Mouse (Mus musculus) embryonic facial prominence, embryonic 11.5 days (tissue): ENCODE results near the gene Zbtb49. TPM values are rescaled to one million over a fixed set of nuclear protein-coding genes. Genes with fewer than 3 reads are reported as not detected.

ENCODE experiments used
- ATAC-seq: fragments of 200-750 bp; cut with Nextera tagmentation; replicated peaks from 2 replicates; pipeline ENCODE4 v1.8.0; 2017; ENCODE audit warnings: low read depth; ENCODE audit not compliant: insufficient number of reproducible peaks, low FRiP score, low TSS enrichment
- DNase-seq: peaks from one replicate; pipeline ENCODE4 v3.0.0-alpha.2; 2015; ENCODE audit warnings: low spot score
- H3K27ac ChIP-seq: fragments of 300-500 bp; sonication (generic); replicated peaks from 2 replicates; pipeline ENCODE4 v1.5.1; 2014; ENCODE audit warnings: mild to moderate bottlenecking, low read depth, low read length, control low read depth
- H3K27me3 ChIP-seq: fragments of 300-500 bp; sonication (generic); 2 replicates; pipeline ENCODE4 v1.6.1; 2014; ENCODE audit warnings: mild to moderate bottlenecking, low read length, moderate library complexity, mixed read lengths; ENCODE audit not compliant: control insufficient read depth, insufficient read depth
- H3K36me3 ChIP-seq: fragments of 300-500 bp; sonication (generic); replicated peaks from 2 replicates; pipeline ENCODE4 v1.6.1; 2014; ENCODE audit warnings: low read depth, mild to moderate bottlenecking, low read length, moderate library complexity, mixed read lengths; ENCODE audit not compliant: control insufficient read depth, insufficient read depth
- H3K4me1 ChIP-seq: fragments of 300-500 bp; sonication (generic); 2 replicates; pipeline ENCODE4 v1.6.1; 2014; ENCODE audit warnings: low read length, mixed read lengths; ENCODE audit not compliant: control insufficient read depth, insufficient read depth
- H3K4me2 ChIP-seq: fragments of 300-500 bp; sonication (generic); 2 replicates; pipeline ENCODE4 v1.6.1; 2014; ENCODE audit warnings: low read depth, mild to moderate bottlenecking, control low read depth, low read length, moderate library complexity
- H3K4me3 ChIP-seq: fragments of 300-500 bp; sonication (generic); 2 replicates; pipeline ENCODE4 v1.5.1; 2014; ENCODE audit warnings: low read depth, low read length, control low read depth
- H3K9ac ChIP-seq: fragments of 300-500 bp; sonication (generic); replicated peaks from 2 replicates; pipeline ENCODE4 v1.6.1; 2014; ENCODE audit warnings: mild to moderate bottlenecking, control low read depth, low read length
- H3K9me3 ChIP-seq: fragments of 300-500 bp; sonication (generic); replicated peaks from 2 replicates; pipeline ENCODE4 v1.6.1; 2016; ENCODE audit warnings: mild to moderate bottlenecking, low read length, inconsistent platforms, mixed read lengths; ENCODE audit not compliant: control insufficient read depth
- WGBS: fragments of 180-500 bp; shearing (Covaris S2); extraction: QIAGEN DNeasy Blood & Tissue Kit; methylation state at CpG from one replicate; pipeline ENCODE4 v1.1.7; 2014; 5-methylcytosine and 5-hydroxymethylcytosine counted together
- polyA plus RNA-seq: library from polyadenylated mRNA; unstranded; fragments of >200 nt; fragmentation: Nextera tagmentation; extraction: Ambion mirVana; gene quantifications from 2 replicates; pipeline ENCODE4 v1.2.1, GENCODE M21; 2014

The Zbtb49 gene
- polyA plus RNA-seq, 1 experiment from 2014 or later = 12.1 TPM

DNA sequence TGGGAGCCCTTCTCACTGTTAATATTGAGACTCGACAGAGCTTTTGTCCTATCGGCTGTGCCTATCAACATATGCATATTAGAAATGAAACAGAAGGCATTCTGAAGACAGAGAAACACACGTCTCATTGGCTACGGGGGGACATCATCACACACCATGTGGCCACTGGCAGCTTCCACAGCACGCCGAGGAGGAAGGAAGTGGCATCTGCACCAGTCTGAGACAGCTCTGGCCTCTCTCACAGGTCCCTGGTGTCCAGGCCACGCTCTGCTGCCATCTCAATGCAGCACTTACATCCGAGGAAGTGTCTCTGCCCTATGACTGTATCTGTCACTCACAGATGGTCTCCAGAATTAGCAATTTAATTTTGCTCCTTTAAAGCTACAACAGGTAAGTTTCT lies 8.6 kb downstream of the Zbtb49 start:
- H3K9ac ChIP-seq = no peak overlapping the region
- DNase-seq (no peak), ATAC-seq (no peak)
- H3K4me3 ChIP-seq = no peak overlapping the region
- H3K9me3 ChIP-seq = no peaks in the 10 kb centered on the region
- WGBS = 86% methylated on average over 8 of the region's 8 CpGs
- H3K27ac ChIP-seq = no peak overlapping the region
- no peaks in the 10 kb centered on the region for H3K27me3 ChIP-seq
- H3K4me1 ChIP-seq = no peaks in the 10 kb centered on the region
- no peak overlapping the region for H3K4me2 ChIP-seq
- H3K36me3 ChIP-seq = peaks cover 5% of the 10 kb centered on the region; the same call in 1 of the 2 replicates

GRCm38 (mm10) chr5:38208985-38209384 lies 11.3 kb downstream of the Zbtb49 start:
- H3K9me3 ChIP-seq = no peaks in the 10 kb centered on the region
- no peak overlapping the region for H3K9ac ChIP-seq
- H3K36me3 ChIP-seq = peaks cover 5% of the 10 kb centered on the region; the same call in 1 of the 2 replicates
- H3K4me2 ChIP-seq = no peak overlapping the region
- DNase-seq = no peak
- no peak overlapping the region for H3K27ac ChIP-seq
- no peak for ATAC-seq
- no peaks in the 10 kb centered on the region for H3K27me3 ChIP-seq
- WGBS = 65% methylated on average over 8 of the region's 8 CpGs
- H3K4me1 ChIP-seq = no peaks in the 10 kb centered on the region
- no peak overlapping the region for H3K4me3 ChIP-seq

- WGBS = 85% methylated on average over 7 of the region's 7 CpGs
- no peak overlapping the region for H3K9ac ChIP-seq
Measured at GRCm38 (mm10) chr5:38205303-38205726, 14.9 kb downstream of the Zbtb49 start.

GRCm38 (mm10) chr5:38199686-38200085 lies 20.6 kb downstream of the Zbtb49 start:
- Histone ChIP-seq H3K9ac (no peak overlapping the region), H3K36me3 (peaks cover 7% of the 10 kb centered on the region), H3K9me3 (no peaks in the 10 kb centered on the region), H3K4me1 (no peaks in the 10 kb centered on the region), H3K27ac (no peak overlapping the region), H3K4me2 (no peak overlapping the region), H3K27me3 (no peaks in the 10 kb centered on the region), H3K4me3 (no peak overlapping the region)
- no peak for DNase-seq
- no peak for ATAC-seq
- 86% methylated on average over 2 of the region's 2 CpGs for WGBS

More at GRCm38 (mm10) chr5:38205303-38205726, 14.9 kb downstream of the Zbtb49 start:
- ATAC-seq (no peak), DNase-seq (no peak)
- H3K27me3 ChIP-seq = no peaks in the 10 kb centered on the region
- no peaks in the 10 kb centered on the region for H3K4me1 ChIP-seq
- H3K4me3 ChIP-seq = no peak overlapping the region
- H3K36me3 ChIP-seq = peaks cover 7% of the 10 kb centered on the region
- no peak overlapping the region for H3K4me2 ChIP-seq
- H3K27ac ChIP-seq = no peak overlapping the region
- H3K9me3 ChIP-seq = no peaks in the 10 kb centered on the region

- 0 out of 2 replicates have a peak, but pooled peaks have one; percentile 17 for ATAC-seq
- WGBS = 21% methylated on average over 7 of the region's 7 CpGs
- no peaks in the 10 kb centered on the region; the same call in none of the 2 replicates for H3K36me3 ChIP-seq
Measured at GRCm38 (mm10) chr5:38197482-38197823, 22.8 kb downstream of the Zbtb49 start.

DNA sequence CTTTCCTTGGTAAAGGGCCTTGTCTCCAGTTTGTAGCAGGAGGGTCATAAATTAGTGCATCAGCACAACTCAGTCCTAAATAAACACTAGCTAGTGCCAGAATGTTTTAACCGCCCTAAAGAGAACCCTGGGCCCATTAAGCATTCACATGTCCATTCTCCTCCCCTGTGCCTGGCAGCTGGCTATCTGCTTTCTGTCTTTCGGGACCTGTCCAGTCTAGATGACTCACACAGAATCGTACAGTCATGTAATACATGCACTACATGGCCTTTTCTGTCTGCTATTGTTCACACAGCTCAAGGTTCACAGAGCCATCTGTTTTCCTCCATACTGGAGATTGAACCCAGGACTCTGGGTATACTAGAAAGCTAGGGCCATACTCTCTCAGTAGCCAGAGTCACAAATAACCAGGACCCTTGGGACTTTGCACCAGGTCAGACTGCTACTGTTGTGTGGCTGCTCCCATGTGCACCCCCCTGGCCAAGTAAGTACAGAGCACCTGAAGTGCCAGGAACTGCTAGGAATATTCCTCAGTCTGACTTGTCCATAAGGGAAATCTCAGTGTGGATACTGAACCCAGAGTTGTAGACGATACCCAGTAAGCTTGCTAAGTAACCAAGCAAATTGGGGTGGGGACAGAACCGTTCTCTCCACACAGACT lies 23.3 kb downstream of the Zbtb49 start:
- no peaks in the 10 kb centered on the region; the same call in 1 of the 2 replicates for H3K36me3 ChIP-seq
- H3K4me1 ChIP-seq = no peaks in the 10 kb centered on the region
- H3K27ac ChIP-seq = no peak overlapping the region
- WGBS = 68% methylated on average over 5 of the region's 5 CpGs
- ATAC-seq (no peak), DNase-seq (no peak)
- H3K9ac ChIP-seq = no peak overlapping the region
- H3K4me3 ChIP-seq = no peak overlapping the region
- no peaks in the 10 kb centered on the region for H3K9me3 ChIP-seq
- no peak overlapping the region for H3K4me2 ChIP-seq
- H3K27me3 ChIP-seq = no peaks in the 10 kb centered on the region

More at GRCm38 (mm10) chr5:38197482-38197823, 22.8 kb downstream of the Zbtb49 start:
- no peak overlapping the region for H3K27ac ChIP-seq
- H3K9me3 ChIP-seq = no peaks in the 10 kb centered on the region
- H3K4me2 ChIP-seq = no peak overlapping the region
- DNase-seq = peak; percentile 89
- no peaks in the 10 kb centered on the region for H3K4me1 ChIP-seq
- no peak overlapping the region for H3K9ac ChIP-seq
- H3K4me3 ChIP-seq = no peak overlapping the region
- H3K27me3 ChIP-seq = no peaks in the 10 kb centered on the region

DNA sequence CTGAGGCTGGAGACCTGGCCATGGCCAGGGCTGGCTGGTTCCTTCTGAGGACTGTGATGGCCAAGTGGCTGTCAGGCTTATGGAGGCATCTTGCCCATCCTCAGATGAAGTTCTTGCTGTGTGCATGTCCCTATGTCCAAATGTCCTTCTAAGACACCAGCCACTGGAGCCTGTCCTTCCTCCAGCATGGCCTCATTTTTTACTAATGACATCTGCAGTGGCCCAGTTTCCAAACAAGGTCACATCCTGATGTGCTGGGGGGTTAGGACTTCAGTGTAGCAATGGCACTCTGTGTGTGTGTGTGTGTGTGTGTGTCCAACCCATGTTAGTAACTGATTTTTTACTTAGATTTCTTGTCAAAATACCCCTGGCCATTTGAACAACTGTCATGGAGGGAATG lies 24.3 kb downstream of the Zbtb49 start:
- Histone ChIP-seq H3K9me3 (no peaks in the 10 kb centered on the region), H3K9ac (no peak overlapping the region), H3K4me1 (no peaks in the 10 kb centered on the region), H3K27me3 (no peaks in the 10 kb centered on the region), H3K4me2 (no peak overlapping the region), H3K27ac (no peak overlapping the region), H3K36me3 (no peaks in the 10 kb centered on the region; the same call in 1 of the 2 replicates), H3K4me3 (no peak overlapping the region)
- DNase-seq (no peak), ATAC-seq (no peak)

DNA sequence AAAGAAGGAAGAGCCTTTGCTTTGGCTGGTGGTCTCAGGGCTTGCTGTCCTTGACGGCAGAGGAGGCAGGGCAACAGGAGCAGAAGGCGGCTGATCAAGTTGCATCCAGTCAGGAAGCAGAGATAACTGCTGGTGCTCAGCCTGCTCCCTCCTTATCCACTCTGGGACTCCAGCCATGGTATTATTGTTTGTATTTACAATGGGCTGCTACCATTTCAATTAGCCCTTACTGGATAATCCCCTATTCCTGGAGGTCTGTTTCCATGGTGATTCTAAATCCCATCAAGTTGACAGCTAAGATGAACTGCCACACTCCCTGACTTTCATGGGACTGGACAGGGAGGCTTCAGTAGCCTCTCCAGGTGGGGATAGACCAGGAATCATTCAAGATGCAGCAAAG lies 25.3 kb downstream of the Zbtb49 start:
- Histone ChIP-seq H3K9me3 (no peaks in the 10 kb centered on the region), H3K4me3 (no peak overlapping the region), H3K27me3 (no peaks in the 10 kb centered on the region), H3K27ac (no peak overlapping the region), H3K4me1 (no peaks in the 10 kb centered on the region), H3K36me3 (no peaks in the 10 kb centered on the region), H3K9ac (no peak overlapping the region), H3K4me2 (no peak overlapping the region)
- WGBS = 44% methylated on average over 2 of the region's 2 CpGs
- DNase-seq (no peak), ATAC-seq (no peak)
